Mouse (Mus musculus): ENCODE data around the gene Khdc1b.
"Not testable (repeated sequence)": the region's sequence is repeated elsewhere in the genome, so short reads cannot be mapped to it uniquely, and the experiment has no call there.

Gene Khdc1b

DNA sequence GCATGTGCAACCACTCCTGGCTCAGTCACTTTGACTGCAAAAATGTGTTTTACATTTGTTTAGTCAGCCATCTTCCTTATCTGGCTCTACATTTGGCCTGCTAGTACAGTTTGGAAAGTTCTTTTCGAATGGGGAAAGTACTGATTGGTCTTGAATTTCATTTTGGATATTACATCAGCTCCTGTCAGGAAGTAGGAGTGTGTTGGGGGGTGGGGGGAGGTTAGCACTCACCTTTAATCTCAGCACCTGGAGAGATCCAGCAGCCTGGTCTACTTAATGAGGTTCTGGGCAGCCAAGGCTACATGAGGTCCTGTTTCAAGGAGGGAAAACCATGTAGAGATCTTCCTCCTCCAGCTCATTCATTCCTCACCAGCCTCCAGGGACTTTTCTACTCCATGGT, at the start of gene Khdc1b:
Gene Khdc1b (plus strand): TSS at position 301 of the 400 bp plus-strand sequence.
- no peak for DNase-seq (ENCODE audit: low spot score in 2 of 2)

DNA sequence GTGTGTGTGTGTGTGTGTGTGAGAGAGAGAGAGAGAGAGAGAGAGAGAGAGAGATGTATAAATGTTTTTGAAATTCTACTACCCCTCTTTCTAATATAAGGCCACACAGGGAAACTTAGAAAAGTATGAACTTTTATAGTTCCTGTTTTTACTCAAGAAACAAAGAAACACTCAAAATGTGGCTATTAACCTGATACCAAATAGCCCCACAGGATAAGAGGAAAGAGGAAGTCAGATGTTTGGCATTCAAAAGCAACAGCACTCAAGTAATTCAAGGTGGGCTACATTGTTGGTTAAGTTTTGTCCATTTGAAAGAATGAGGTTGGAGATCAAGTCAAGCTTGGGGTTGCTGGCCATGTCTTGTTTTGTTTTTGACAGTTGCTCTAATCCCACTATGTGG, 47.5 kb upstream of the Khdc1b start:
- DNase-seq (ENCODE audit: low spot score in 2 of 2), result no peak

DNA sequence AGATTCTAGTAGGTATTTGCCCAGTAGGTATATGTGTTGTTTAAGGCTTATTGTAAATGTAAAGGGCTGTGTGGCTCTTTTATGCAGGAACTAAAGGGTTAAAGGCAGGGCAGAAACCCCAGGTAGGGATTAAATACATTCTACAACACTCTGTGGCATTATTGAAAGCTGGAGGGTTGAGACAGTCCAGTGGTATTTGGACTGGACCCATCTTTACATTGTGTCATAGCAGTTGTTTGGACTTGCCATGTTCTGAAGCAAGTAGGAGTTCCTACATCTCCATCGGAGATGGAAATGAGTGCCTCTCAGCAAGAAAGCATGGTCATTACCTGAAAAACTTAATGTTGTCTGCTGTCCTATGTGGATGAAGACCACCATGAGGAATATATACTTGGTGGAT, 42.6 kb upstream of the Khdc1b start:
- DNase-seq (ENCODE audit: low spot score in 2 of 2), result no peak

DNA sequence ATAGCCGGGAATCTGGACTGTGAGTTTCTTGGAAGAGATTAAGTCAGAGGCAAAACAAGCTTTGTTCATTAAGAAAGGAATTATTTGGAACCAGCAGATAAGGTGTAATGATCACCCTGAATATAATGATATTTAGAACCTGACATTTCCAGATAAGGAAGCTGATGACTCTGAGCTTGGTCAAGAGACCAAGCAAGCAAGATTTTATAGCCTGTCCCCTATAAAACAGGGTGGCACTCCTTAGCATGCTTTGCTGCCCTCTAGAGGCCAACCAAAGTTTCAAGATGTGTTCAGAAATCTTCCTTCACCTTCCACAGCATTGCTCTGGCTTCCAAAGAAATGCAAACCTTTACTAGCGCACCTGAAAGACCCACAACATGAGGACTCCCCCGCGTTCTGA, 39.1 kb upstream of the Khdc1b start:
- DNase-seq (ENCODE audit: low spot score in 2 of 2), result peak in 1 of 2 experiments; percentile 46

DNA sequence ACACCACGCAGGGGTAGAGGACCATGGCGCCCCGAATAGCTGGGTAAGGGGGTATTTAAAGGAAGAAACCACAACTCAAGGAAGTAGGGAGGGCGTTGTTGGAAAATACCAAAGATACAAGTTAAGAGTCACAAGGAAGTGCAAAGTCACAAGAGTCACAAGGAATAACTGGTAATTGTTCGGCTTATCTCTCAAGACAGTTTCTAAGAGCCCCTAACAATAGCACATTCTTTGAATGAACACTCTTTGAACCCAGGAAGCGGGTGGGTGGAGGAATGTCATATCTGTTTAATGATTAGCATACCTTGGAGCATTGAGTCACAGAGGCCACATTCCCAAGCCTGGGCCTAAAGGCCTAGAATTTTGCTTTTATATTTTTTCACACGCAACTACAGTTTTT, 38.6 kb upstream of the Khdc1b start:
- not testable (repeated sequence) for DNase-seq (ENCODE audit: low spot score in 2 of 2)

DNA sequence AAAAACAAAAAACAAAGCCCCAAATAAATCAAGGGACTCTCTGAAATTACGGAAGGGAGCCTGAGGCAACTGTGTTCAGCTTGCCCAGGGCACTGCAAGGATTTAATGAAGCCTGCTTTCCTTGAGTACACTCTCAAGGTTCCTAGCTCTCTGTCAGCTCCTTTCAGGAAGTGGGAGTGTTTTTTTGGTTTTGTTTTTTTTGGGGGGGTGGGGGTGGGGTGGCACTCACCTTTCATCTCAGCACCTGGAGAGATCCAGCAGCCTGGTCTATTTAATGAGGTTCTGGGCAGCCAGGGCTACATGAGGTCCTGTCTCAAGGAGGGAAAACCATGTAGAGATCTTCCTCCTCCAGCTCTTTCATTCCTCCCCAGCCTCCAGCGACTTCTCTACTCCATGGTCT, 34.0 kb upstream of the Khdc1b start, which contains the start of gene Khdc1a:
Gene Khdc1a (plus strand): TSS at position 301 of the 400 bp plus-strand sequence.
- DNase-seq (ENCODE audit: low spot score in 2 of 2), result no peak

DNA sequence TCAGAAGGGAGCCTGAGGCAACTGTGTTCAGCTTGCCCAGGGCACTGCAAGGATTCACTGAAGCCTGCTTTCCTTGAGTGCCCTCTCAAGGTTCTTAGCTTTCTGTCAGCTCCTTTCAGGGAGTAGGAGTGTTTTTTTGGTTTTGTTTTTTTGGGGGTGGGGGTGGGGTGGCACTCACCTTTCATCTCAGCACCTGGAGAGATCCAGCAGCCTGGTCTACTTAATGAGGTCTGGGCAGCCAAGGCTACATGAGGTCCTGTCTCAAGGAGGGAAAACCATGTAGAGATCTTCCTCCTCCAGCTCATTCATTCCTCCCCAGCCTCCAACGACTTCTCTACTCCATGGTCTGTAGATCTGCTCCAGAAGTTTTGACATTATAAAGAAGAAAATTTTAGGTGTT, 15.3 kb upstream of the Khdc1b start, which contains the start of gene Khdc1c:
Gene Khdc1c (plus strand): TSS at position 301 of the 400 bp plus-strand sequence.
- DNase-seq (ENCODE audit: low spot score in 2 of 2), result not testable (repeated sequence)

DNA sequence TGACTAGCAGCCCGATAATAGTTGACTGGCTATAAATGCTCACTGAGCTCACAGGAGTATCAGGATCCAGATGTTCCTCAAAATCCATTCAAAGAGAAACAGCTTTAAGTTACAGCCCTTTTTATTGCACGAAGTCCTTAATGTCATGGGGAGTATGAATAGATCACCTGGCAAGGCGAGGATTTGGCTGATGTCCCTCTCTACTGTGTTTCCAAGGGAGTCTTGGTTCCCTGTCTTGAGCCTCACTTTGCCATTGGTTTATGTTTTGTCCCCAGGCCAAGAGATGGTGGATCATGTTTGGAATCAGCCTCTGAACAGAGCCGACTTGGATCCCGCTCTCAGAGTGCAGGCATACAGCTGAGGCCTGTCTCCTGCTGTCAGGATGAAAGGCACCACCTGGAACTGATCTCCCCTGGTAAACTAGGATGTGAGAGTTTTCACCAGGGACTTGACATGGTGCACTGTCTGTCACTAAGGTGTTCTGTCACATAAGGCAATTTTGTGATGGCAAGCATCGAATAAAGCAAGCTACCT, 7.8 kb downstream of the Khdc1b start:
- DNase-seq (ENCODE audit: low spot score in 2 of 2), result no peak

DNA sequence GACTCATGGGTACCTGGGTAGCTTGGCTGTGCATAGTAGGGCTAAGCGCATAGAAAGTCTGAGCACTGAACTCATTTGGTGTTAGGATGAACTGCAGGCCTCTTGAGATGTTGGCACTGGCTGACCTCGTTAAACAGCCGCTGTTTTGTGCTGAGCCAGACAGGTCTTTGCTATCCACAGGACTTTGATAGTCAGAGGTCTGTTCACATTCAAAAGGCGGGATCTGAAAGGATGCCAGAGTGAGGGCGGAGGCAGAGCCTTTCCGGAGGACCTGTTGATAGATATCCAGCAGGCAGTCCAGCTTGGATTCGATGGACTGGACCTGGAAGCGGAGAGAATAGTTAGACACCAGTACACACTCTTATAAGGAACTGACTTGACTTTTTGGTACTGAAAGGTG, 19.4 kb downstream of the Khdc1b start:
- DNase-seq (ENCODE audit: low spot score in 2 of 2), result no peak

DNA sequence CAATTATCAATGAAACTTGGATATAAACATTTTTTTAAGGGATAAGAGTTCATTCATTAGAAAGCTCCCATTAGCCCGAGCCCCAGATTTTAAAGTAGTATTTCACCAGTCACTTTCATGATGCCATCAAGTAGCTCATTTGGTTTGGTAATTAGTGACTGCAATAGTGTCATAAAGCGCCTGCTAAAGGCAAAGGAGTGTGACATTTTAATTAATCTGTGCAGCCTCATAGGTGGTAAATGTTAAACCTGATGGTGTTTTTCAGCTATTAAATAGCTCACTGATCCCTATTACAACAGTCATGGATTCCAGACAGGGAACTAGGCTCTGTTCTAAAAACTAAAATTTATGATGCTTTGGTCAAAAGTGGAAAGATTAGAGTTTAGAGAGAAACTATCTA, 23.9 kb downstream of the Khdc1b start:
- DNase-seq (ENCODE audit: low spot score in 2 of 2), result no peak

DNA sequence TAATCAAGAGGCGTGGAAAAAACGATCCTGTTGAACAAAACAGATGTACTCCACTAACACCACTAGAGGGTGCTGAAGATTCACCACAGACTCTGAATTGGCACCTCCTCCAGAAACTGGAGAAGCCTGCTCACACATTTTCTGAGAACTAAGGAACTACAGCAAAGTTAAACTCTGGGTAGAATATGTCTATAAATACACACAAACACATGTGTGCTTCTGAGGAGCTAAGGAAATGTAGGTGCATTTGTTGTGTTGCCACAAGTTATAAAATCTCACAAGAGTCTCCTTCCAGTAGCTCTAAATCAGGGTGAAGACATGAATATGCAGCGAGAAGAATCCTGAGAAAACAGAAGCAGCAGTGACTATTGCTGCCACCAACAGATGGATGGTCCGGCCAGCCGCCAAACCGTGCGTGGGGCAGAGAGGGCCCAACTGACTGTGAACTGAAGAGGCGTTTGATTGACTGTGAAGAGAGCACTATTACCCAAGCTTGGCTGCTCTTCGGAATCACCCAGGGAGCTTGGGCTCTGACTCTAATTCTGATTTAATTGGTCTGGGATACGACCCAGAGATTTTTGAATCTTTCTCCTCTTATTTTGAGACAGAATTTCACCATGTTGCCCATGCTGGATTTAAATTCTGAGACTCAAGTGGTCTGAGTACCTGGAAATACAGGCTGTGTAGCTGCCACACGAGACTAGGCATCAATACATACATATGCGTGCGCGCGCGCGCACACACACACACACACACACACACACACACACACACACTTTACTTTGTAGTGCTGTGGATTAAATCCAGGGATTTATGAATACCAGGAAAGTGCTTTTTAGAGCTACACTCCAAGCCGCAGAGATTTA, 28.2 kb downstream of the Khdc1b start:
- peak; percentile 57 to 86 for DNase-seq (ENCODE audit: low spot score in 2 of 2)

DNA sequence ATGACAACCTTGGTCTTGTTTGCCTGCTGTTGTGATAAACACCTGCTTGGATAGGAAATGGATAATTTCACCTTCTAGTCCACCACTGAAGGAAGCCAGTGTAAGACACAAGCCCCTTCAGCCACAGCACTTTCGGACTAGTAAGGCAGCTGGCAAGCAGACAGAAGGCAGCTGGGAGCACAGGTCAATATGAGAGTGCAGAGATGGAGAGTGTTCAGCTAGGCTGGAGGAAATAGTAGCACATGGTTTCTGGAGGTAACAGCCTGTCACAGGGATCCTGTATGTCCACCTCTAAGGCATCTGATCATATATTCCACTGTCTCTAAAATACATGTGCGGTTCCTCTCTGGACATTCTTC, 28.8 kb downstream of the Khdc1b start:
- DNase-seq (ENCODE audit: low spot score in 2 of 2), result peak in 1 of 2 experiments; percentile 17

DNA sequence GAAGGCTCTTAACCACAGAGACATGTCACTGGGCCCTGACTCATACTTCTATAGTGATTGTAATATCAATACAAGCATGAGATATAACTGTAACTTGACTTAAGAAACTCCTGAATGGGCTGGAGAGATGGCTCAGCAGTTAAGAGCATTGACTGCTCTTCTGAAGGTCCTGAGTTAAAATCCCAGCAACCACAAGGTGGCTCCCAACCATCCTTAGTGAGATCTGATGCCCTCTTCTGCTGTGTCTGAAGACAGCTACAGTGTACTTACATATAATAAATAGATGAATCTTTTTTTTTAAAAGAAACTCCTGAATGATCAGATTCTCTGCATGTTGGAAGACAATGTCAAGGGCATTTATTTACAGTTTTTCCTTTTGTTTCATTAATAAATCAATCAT, 36.0 kb downstream of the Khdc1b start:
- no peak for DNase-seq (ENCODE audit: low spot score in 2 of 2)

DNA sequence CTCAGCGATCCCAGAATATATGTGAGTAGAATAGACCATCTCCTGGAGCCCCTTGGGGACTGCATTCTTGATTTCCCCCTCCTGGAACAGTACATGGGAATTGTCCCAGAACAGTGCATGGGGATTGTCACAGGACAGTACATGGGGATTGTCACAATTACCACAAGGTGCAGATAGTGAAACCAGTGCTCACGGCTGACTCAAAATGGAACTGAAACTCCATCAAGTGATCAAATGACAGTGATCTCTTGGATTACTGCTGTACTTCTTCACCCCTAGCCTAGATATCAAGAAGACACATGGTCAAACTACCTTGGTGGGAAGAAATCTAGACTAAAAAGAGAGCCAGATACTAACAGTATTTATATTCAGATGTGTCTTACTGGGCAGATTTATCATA, 42.3 kb downstream of the Khdc1b start:
- no peak for DNase-seq (ENCODE audit: low spot score in 2 of 2)

DNA sequence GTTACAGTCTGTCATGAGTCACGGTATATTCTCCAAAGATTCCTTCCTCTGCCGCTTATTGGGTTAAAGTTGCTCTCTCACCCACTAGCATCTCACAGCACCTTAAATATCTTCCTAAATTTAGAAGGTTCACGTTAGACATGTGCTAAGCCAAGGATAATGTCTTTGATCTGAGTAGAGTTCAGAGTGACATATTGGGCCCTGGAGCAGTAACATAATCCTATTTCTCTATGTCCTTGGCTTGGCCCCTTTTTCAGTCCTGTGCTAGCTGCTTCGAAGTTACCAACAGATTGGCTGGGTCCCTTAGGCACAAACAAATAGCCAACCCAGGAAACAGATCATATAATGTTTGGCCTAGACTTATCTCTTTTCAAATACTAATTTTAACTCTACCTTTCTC, 44.7 kb downstream of the Khdc1b start:
- DNase-seq (ENCODE audit: low spot score in 2 of 2), result no peak

DNA sequence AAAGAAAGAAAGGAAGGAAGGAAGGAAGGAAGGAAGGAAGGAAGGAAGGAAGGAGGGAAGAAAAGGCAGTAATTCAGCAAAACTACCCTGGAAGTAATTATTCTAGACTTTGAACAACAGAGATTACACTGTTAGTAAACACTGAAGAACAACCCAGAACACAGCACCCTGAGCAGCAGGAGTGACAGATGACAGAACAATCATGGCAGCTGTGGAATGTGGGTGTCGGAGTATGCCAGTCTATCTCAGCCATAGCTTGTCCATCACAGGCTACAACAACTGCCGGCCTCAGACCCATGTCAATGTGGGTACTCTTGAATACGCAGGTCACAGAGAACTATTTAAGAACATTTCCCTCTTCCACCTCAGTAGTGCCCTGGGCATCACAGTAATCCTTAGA, 48.3 kb downstream of the Khdc1b start:
- no peak for DNase-seq (ENCODE audit: low spot score in 2 of 2)

DNA sequence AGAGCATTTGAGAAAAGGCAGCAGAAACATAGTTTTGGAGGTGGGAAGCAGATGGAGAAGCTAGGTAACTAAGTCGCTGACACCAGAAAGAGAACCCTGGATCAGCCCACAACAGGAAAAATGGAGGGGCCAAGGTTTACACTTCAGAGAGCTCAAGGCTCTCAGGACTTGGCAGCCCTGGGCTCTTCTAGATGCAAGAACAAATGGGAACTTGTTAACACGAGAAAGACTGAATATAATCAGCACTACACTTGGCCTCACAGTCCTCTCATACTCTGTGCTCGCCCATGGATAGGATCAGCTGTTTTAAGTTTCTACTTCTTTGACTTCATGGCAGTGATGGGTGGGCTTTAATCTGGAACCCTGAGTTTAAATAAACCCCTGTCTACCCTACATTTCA, 51.5 kb downstream of the Khdc1b start:
- no peak for DNase-seq (ENCODE audit: low spot score in 2 of 2)
